Mouse (Mus musculus) heart, embryonic 10.5 days (tissue): ENCODE measurements around the gene Nfic. TPM values are rescaled to one million over a fixed set of nuclear protein-coding genes. Genes with fewer than 3 reads are reported as not detected.

ENCODE experiments used
- DNase-seq: peaks from one replicate; pipeline ENCODE4 v3.0.0-alpha.2; 2017; ENCODE audit warnings: low spot score
- H3K27ac ChIP-seq: fragments of 300-500 bp; sonication (generic); 2 replicates; pipeline ENCODE4 v1.5.1; 2016; ENCODE audit warnings: mild to moderate bottlenecking
- H3K27me3 ChIP-seq: fragments of 300-500 bp; sonication (generic); 2 replicates; pipeline ENCODE4 v1.6.1; 2016; ENCODE audit warnings: mild to moderate bottlenecking; ENCODE audit not compliant: poor library complexity, insufficient read depth, severe bottlenecking
- H3K36me3 ChIP-seq: fragments of 300-500 bp; sonication (generic); 2 replicates; pipeline ENCODE4 v1.6.1; 2016; ENCODE audit warnings: mild to moderate bottlenecking, moderate library complexity
- H3K4me1 ChIP-seq: fragments of 300-500 bp; sonication (generic); 2 replicates; pipeline ENCODE4 v1.6.1; 2016; ENCODE audit warnings: mild to moderate bottlenecking
- H3K4me3 ChIP-seq: fragments of 300-500 bp; sonication (generic); 2 replicates; pipeline ENCODE4 v1.5.1; 2016; ENCODE audit warnings: mild to moderate bottlenecking, moderate library complexity
- H3K9me3 ChIP-seq: fragments of 300-500 bp; sonication (generic); 2 replicates; pipeline ENCODE4 v1.6.1; 2016; ENCODE audit warnings: mild to moderate bottlenecking, moderate library complexity
- WGBS: fragments of 180-500 bp; shearing (Covaris S2); methylation state at CpG from one replicate; pipeline ENCODE4 v1.1.7; 2016; 5-methylcytosine and 5-hydroxymethylcytosine counted together
- polyA plus RNA-seq: library from polyadenylated mRNA; unstranded; fragments of >200 nt; fragmentation: Nextera tagmentation; extraction: Ambion mirVana; gene quantifications from 2 replicates; pipeline ENCODE4 v1.2.1, GENCODE M21; 2016

The Nfic gene
- polyA plus RNA-seq, 1 experiment from 2014 or later: 23.0 TPM

DNA sequence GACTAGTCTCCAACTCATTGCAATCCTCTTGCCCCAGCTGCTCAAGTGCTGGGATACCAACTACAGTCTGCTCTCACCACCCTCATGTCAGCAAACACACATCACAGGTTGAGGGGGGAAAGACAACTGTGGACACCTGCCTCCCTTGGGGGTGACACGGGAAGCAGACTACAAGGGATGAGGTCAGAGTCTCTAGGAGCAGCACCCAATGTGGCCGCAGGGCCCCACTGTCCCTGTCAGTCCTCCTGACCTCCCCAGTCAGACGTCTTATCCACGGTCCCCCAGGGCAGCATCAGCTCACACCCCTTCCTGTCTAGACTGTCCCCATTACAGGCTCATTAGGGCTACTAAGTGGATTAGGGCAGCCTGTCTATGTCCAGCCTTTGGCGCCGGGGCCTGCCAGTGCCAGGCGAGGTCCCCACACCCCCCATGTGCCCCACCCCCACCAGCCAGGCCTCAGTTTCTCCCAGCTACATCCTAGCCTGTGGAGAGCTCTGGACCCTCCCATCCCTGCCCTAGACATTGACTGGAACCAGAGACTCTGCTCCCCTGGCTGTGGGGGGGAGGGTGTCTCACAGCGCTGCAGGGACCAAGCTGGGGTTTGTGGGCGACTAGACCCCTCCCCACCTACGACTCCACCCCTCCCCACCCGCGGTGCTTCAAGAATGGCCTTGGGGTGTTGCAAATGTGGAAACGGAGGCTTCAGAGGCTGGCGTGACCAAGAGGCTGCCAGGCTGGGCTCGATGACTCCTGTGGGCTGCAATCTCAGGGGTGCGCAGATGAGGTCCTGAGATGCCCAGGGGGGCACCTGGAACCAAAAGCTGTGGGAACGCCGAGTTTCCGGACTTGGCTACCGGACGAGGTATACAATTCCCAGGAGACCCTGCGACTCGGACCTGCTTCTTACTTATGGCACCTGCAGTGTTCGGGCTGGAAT is 48.7 kb downstream of the Nfic start:
- WGBS: 15% methylated on average over 24 of the region's 24 CpGs
- Histone ChIP-seq H3K36me3 (peaks cover 30% of the 10 kb centered on the region), H3K27me3 (peaks cover 63% of the 10 kb centered on the region), H3K9me3 (no peaks in the 10 kb centered on the region), H3K4me1 (peaks cover 92% of the 10 kb centered on the region), H3K27ac (peak overlapping the region; percentile 86), H3K4me3 (peak overlapping the region; percentile 54)
- no peak for DNase-seq

DNA sequence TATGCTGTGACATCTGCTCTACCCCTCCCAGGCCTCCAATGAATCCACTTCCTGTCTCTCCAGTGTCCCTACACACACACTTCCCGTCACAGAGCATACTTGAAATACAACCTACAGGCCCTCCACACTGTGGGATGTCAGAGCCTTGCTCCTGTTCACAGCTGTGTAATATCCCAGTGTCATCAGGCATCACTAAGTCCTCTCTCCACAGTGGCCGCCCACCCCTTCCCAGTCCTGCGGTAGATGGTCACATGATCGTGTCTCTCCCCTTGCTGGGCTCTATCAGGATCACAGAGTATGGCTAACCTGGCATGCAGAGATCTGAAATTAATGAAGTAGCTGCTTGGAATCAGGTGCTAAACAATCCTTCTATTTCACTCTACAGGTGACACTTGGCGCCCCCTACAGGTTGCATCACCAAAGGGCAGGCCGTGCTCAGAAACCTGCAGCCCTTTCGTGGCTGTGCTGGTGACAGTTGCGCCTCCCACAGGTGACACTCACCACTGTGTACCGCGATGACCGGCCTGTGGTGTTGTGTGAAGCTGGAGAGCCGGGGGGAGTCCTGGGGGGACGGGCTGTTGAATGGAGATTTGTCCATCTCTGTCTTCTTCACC is 49.7 kb downstream of the Nfic start:
- peaks cover 68% of the 10 kb centered on the region for H3K27me3 ChIP-seq
- no peaks in the 10 kb centered on the region for H3K9me3 ChIP-seq
- peaks cover 92% of the 10 kb centered on the region for H3K4me1 ChIP-seq
- H3K4me3 ChIP-seq: peak overlapping the region; percentile 7; the same call in 1 of the 2 replicates
- WGBS: 39% methylated on average over 13 of the region's 13 CpGs
- peaks cover 31% of the 10 kb centered on the region for H3K36me3 ChIP-seq
- no peak for DNase-seq
- peak overlapping the region; percentile 86; the same call in 1 of the 2 replicates for H3K27ac ChIP-seq

DNA sequence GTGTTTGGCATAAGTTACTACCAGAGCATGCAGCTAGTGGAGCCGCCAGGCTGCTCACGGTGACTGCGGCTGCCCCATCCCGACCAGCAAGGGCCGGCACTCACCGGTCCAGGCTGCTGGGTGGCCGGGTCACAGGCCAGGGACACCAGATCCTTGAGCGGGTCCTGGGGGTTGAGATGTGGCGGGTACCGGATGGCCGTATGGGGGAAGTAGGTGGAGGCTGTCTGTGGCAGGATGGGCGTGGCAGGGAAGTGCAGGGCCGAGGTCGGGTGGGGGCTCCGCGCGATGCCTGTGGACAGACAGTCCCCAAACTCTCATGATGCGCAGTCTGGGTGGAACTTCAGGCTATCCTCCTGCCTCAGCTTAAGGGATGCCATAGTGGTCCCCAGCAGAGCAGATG is 50.7 kb downstream of the Nfic start:
- Histone ChIP-seq H3K4me3 (0 out of 2 replicates have a peak overlapping the region, but pooled peaks have one; percentile 16), H3K4me1 (peaks cover 91% of the 10 kb centered on the region), H3K27ac (0 out of 2 replicates have a peak overlapping the region, but pooled peaks have one; percentile 6), H3K36me3 (peaks cover 41% of the 10 kb centered on the region), H3K27me3 (peaks cover 78% of the 10 kb centered on the region), H3K9me3 (no peaks in the 10 kb centered on the region)
- 48% methylated on average over 18 of the region's 18 CpGs for WGBS
- no peak for DNase-seq

DNA sequence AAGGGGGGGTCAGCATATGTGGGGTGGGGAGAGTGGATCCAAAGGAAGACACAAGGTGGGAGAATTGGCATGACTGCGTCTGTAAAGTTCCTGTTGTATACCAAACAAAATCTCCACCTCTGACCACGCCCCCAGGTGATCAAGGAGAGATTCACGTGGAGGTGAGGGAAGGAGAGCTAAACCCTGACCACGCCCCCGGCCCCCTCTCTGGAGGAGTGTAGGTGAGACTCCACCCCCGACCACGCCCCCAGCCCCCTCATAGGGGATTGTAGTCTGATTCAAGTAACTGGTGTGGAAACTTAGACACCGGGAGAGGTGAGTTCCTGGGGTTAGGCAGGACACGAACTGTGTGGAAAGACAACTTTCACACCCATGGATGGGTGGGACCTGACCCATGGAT is 51.4 kb downstream of the Nfic start:
- H3K36me3 ChIP-seq: peaks cover 47% of the 10 kb centered on the region
- H3K27me3 ChIP-seq: peaks cover 84% of the 10 kb centered on the region
- no peak for DNase-seq

DNA sequence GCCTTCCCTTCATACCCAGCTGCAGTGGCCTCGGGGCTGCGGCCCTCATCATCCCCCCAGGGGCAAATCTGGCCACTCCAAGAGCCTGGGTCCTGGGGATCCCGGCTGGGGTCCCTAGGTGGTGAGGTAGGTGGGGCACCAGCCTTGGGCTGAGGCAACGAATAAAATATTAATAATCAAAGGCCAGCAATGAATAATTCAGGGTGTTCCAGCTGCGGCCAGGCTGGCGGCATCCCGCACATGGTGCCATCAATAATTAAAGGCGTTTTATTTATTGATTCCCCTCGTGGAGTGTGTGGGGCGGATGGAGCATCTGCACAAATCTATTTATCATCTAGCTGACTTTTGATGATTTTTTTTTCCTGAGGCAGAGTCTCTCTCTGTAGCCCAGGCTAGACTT is 51.9 kb downstream of the Nfic start:
- peaks cover 79% of the 10 kb centered on the region for H3K4me1 ChIP-seq
- peaks cover 82% of the 10 kb centered on the region for H3K27me3 ChIP-seq
- no peaks in the 10 kb centered on the region for H3K9me3 ChIP-seq
- H3K36me3 ChIP-seq: peaks cover 48% of the 10 kb centered on the region
- H3K27ac ChIP-seq: peak overlapping the region; percentile 91
- no peak for DNase-seq
- H3K4me3 ChIP-seq: no peak overlapping the region
- WGBS: 58% methylated on average over 10 of the region's 10 CpGs

More for the DNA sequence above, 51.4 kb downstream of the Nfic start:
- no peaks in the 10 kb centered on the region for H3K9me3 ChIP-seq
- H3K27ac ChIP-seq: no peak overlapping the region
- WGBS: 13% methylated on average over 9 of the region's 9 CpGs
- peaks cover 85% of the 10 kb centered on the region for H3K4me1 ChIP-seq
- no peak overlapping the region for H3K4me3 ChIP-seq

DNA sequence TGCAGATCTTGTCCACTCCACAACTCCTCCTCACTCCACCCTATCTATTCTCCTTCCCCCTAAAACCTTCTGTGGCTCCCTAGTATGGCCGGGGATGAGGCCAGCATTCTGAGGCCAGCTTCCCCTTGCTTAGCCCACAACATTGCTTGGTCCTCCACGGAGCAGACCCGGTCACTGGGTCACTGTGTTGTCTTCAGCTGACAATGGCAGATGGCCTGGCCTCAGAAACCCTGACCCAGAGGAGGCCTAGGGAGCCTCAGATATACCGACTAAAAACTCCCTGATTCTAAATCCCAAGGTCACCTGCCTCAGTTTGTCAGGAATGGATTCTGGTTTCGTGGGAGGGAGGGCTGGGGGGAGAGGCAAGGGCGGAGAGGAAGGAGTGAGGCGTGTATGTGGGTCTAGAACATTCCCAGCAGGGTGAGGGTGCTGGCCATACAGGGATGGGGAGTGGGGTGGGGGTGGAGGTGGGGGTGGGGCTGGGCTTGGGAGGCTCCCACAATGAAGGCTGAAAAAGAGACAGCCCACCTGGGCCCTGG is 53.1 kb downstream of the Nfic start:
- Histone ChIP-seq H3K36me3 (peaks cover 54% of the 10 kb centered on the region), H3K4me3 (peak overlapping the region; percentile 49), H3K4me1 (peaks cover 72% of the 10 kb centered on the region), H3K9me3 (no peaks in the 10 kb centered on the region), H3K27me3 (peaks cover 78% of the 10 kb centered on the region), H3K27ac (peak overlapping the region; percentile 91)
- no peak for DNase-seq
- 22% methylated on average over 7 of the region's 7 CpGs for WGBS

DNA sequence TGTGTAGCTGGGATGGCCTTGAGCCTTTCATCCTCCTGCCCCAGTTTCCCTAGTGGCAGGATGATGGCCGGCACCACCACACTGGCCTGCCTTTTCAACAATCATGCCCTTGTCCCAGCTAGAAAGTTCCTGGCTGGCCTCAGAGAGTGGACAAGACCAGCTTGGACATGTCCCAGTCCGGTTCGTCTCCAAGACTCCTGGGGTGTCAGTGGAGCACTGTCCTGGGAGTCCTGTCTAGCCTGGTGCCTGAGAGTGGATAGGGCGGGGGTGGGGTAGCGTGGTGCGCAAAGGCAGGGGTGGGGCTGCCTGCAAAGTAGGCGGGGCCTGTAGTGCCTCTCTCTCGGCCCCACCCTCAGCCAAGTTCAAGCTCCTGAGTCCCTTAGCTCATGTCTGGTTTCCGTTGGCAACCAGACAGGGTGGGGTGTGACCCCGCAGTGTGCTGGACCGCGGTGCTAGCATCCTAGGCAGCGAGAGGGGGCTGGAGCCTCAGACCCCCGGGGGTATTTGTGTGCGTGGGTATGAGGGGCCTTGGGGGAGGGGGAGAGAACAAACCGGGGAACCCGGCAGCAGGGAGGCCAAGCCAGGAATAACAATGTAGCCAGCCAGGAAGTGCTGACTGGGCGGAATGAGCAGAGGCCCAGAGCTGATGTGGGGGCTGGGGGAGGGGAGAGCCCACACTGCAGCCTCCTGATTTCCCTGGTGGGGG is 53.8 kb downstream of the Nfic start:
- WGBS: 6% methylated on average over 18 of the region's 18 CpGs
- peaks cover 67% of the 10 kb centered on the region for H3K4me1 ChIP-seq
- DNase-seq: peak; percentile 94
- peaks cover 78% of the 10 kb centered on the region for H3K27me3 ChIP-seq
- no peaks in the 10 kb centered on the region for H3K9me3 ChIP-seq
- H3K36me3 ChIP-seq: peaks cover 51% of the 10 kb centered on the region
- peak overlapping the region; percentile 91 for H3K27ac ChIP-seq
- peak overlapping the region; percentile 49 for H3K4me3 ChIP-seq

DNA sequence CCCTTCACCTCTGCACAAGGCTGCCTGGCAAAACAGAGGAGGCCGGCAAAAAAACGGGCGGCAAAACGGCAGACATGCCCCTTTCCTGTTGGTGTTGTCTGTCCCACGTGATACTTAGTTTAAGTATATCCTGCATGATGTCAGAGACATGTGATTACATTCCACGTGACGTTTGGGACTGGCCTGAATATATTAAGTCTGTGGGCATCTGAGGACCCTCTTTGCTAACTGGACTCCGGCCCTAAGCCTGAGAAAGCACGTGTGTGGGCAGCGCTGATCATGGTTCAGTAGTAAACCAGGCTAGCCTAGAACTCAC is 54.3 kb downstream of the Nfic start:
- DNase-seq: no peak
- Histone ChIP-seq H3K4me1 (peaks cover 62% of the 10 kb centered on the region), H3K27me3 (peaks cover 75% of the 10 kb centered on the region), H3K4me3 (peak overlapping the region; percentile 13), H3K27ac (peak overlapping the region; percentile 91), H3K9me3 (no peaks in the 10 kb centered on the region), H3K36me3 (peaks cover 51% of the 10 kb centered on the region)
- 23% methylated on average over 10 of the region's 10 CpGs for WGBS

DNA sequence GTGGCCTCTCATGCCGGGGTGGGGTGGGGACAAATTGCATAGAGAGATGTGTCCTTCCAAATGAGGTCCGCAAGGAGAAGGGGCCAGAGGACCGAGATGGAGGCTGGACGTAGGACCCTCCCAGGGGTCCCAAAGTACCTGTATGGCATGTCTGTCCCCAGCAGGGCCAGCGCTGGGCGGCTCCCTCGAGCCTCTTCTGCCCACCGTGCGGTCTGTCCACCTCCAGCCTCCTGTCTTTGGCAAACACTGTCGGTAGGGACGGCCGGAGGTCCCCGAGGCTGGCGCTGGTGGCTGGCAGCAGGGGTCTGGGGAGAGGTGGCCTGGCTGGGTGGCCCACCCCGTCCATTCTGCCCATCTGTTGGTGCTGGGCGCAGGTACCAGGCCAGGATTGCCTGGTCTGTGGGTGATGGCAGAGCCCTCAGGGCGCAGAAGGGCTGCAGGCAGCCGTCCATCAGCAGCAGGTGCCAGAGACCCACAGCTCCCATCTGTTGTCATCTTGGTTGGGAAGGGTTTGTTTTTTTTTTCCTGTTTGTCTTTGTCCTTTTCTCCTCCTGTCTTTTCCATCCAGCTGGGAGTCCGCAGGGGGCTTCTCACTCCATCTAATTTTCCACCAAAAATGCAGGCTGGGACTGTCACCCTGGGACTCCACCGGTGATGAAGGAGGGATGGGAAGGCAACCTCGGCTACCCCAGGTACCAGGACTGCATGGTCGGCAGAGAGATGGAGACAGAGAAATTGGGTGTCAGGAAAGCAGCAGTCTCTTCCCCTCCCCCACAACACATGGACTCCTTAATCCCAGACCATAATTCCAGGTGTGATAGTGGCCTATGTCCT is 54.8 kb downstream of the Nfic start:
- H3K9me3 ChIP-seq: no peaks in the 10 kb centered on the region
- H3K27ac ChIP-seq: peak overlapping the region; percentile 73
- H3K36me3 ChIP-seq: peaks cover 45% of the 10 kb centered on the region
- no peak for DNase-seq
- H3K27me3 ChIP-seq: peaks cover 69% of the 10 kb centered on the region
- 46% methylated on average over 22 of the region's 22 CpGs for WGBS
- H3K4me1 ChIP-seq: peaks cover 58% of the 10 kb centered on the region
- H3K4me3 ChIP-seq: peak overlapping the region; percentile 10

DNA sequence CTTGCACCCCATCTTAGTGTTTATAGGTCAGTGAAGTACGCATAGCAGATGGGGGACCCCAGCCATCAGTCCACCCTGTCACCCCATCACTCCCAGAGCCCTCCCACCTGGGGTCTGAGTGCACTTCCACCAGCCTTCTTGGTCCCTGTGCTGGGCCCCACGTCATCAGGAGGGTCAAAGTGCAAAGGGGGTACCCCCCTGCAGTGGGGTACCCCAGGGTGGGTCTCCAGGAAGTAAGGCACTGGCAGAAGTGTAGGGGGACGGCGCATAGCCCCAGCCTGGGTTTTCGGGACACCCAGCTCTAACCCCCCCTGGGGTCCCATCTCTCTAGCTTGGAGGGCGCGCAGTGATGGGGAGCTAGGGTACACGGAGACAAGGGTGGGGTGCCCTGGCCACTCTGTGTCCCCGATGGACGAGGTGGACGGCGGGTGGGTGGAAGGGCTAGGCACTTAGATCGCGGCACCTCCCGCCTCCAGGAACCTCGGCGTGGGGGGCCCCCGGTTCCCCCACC is 55.6 kb downstream of the Nfic start:
- Histone ChIP-seq H3K4me1 (peaks cover 56% of the 10 kb centered on the region), H3K9me3 (no peaks in the 10 kb centered on the region), H3K27me3 (peaks cover 62% of the 10 kb centered on the region), H3K36me3 (peaks cover 39% of the 10 kb centered on the region), H3K27ac (peak overlapping the region; percentile 73; the same call in 1 of the 2 replicates), H3K4me3 (peak overlapping the region; percentile 10; the same call in 1 of the 2 replicates)
- WGBS: 69% methylated on average over 18 of the region's 18 CpGs
- no peak for DNase-seq

DNA sequence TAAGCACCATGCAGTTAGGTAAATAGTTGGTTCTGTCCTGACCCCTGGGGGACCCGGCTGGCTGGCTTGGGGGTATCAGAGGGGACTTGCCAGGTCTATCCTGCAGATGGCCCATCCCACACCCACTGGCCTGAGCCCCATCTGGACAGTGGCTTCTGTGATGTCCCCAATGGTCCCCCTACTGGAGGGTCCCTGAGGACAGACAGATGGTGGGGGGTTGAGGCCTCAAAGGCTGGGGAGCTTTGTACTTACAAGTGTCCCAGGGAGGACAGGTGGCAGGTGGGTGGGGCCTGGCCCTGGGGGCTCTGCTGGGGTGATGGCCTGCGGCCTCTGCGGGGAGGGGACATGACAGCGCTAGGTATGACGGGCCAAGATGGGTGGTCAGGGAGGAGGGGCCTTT is 56.1 kb downstream of the Nfic start:
- DNase-seq: no peak
- no peak overlapping the region for H3K4me3 ChIP-seq
- no peaks in the 10 kb centered on the region for H3K9me3 ChIP-seq
- no peak overlapping the region; the same call in 1 of the 2 replicates for H3K27ac ChIP-seq
- H3K27me3 ChIP-seq: peaks cover 57% of the 10 kb centered on the region
- peaks cover 34% of the 10 kb centered on the region for H3K36me3 ChIP-seq
- WGBS: 56% methylated on average over 5 of the region's 5 CpGs
- H3K4me1 ChIP-seq: peaks cover 51% of the 10 kb centered on the region

DNA sequence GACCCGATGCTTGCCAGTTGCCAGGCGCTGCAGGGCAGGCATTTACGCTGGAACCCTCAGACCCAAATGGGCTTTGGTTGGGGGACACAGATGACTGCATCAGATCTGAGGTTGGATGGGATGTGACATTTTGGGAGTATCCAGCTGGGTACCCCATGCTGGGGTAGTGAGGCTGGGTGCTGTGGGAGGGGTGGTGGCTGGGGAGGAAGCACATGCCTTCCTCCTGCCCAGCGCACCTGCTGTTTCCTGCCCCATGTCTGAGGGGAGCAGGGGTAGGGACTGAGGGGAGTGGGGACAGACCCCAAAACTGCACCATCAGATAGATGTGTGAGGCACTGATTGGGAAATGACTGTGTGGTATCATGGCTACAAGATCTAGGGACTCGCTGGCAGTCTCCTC is 58.7 kb downstream of the Nfic start:
- WGBS: 80% methylated on average over 5 of the region's 5 CpGs
- peaks cover 47% of the 10 kb centered on the region for H3K4me1 ChIP-seq
- DNase-seq: no peak
- H3K27me3 ChIP-seq: peaks cover 39% of the 10 kb centered on the region
- no peak overlapping the region for H3K27ac ChIP-seq
- H3K36me3 ChIP-seq: peaks cover 25% of the 10 kb centered on the region
- H3K9me3 ChIP-seq: no peaks in the 10 kb centered on the region
- H3K4me3 ChIP-seq: no peak overlapping the region
